Mouse (Mus musculus): Measurements from ENCODE around the gene Myo15. TPM values are rescaled to one million over a fixed set of nuclear protein-coding genes. Genes with fewer than 3 reads are reported as not detected.

Gene Myo15
- polyA plus RNA-seq, 1 experiment from 2014 or later, result 0.26 TPM

DNA sequence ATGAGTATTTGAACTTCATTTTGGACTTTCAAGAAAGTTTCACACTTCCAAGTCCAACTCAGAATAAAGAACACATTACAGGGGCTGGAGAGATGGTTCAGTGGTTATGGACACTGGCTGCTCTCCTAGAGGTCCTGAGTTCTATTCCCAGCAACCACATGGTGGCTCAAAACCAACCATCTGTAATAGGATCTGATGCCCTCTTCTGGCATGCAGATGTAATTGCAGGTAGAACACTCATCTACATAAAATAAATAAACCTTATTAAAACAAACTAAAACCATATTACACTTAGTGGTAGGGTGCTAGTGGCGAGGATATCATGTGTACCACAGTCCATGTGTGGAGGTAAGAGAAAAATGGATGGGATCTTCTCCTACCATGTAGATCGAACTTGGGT, 43.4 kb downstream of the Myo15 start:
- Histone ChIP-seq H3K4me2 (ENCODE audit: low read length) (no peak overlapping the region), H3K4me3 (ENCODE audit: low read length) (no peak overlapping the region), H3K36me3 (ENCODE audit: control insufficient read depth, insufficient read depth, low read length) (no peaks in the 10 kb centered on the region), H3K4me1 (ENCODE audit: control insufficient read depth, insufficient read depth, low read depth, low read length) (peaks cover 7% of the 10 kb centered on the region; the same call in 1 of the 2 replicates), H3K9ac (ENCODE audit: low read depth, low read length) (no peak overlapping the region), H3K27ac (ENCODE audit: low read depth, low read length) (no peak overlapping the region), H3K9me3 (ENCODE audit: control insufficient read depth, low read length) (no peaks in the 10 kb centered on the region), H3K27me3 (replicated peaks; ENCODE audit: control insufficient read depth, insufficient read depth, low read length) (peaks cover 10% of the 10 kb centered on the region)
- 83% methylated on average over 2 of the region's 2 CpGs for WGBS
- no peak for ATAC-seq

DNA sequence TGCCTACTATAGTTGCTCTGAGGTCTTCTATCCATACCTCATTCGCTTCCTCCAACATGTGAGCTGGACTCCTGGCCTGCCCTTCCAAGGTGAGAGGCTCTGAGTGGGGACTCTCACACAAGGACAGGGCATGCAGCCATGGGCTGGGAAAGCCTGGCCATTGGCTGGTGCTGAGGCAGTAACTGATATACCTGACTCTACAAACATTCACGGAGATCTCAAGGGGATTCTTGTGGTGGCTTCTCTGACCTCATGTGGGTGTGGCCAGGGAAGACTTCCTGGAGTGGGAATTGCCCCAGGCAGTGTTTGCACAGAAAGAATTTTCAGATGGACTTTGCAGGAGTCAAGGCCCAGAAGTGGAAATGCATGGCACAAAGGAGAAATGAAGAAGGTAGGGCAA, 45.8 kb downstream of the Myo15 start:
- ATAC-seq, result no peak
- H3K27ac ChIP-seq (ENCODE audit: low read depth, low read length), result no peak overlapping the region
- WGBS, result 80% methylated on average over 2 of the region's 2 CpGs
- H3K9ac ChIP-seq (ENCODE audit: low read depth, low read length), result no peak overlapping the region
- no peaks in the 10 kb centered on the region for H3K9me3 ChIP-seq (ENCODE audit: control insufficient read depth, low read length)
- H3K4me2 ChIP-seq (ENCODE audit: low read length), result no peak overlapping the region
- H3K27me3 ChIP-seq (replicated peaks; ENCODE audit: control insufficient read depth, insufficient read depth, low read length), result peaks cover 5% of the 10 kb centered on the region; the same call in 1 of the 2 replicates
- no peaks in the 10 kb centered on the region for H3K36me3 ChIP-seq (ENCODE audit: control insufficient read depth, insufficient read depth, low read length)
- H3K4me1 ChIP-seq (ENCODE audit: control insufficient read depth, insufficient read depth, low read depth, low read length), result no peaks in the 10 kb centered on the region
- H3K4me3 ChIP-seq (ENCODE audit: low read length), result no peak overlapping the region

DNA sequence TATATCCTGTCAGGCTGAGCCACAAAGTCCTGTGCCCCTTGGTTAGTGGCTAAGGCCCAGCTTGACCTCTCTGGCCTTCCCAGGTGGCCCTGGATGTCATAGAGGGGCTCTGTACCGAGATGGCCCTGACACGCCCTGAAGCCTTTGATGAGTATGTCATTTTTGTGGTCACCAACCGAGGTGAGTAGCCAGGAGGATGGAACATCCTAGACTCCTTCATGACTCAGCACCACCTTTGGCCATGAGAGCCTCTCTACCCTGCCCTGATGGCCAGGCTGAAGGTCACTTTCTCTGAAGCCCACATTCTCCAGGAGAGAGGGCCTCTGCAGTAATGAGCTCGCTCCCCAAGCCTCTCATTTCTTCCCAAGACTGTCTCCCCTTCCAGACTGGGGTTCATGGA, 49.2 kb downstream of the Myo15 start:
- WGBS, result 80% methylated on average over 4 of the region's 4 CpGs
- no peaks in the 10 kb centered on the region for H3K27me3 ChIP-seq (replicated peaks; ENCODE audit: control insufficient read depth, insufficient read depth, low read length)
- H3K9ac ChIP-seq (ENCODE audit: low read depth, low read length), result no peak overlapping the region
- no peaks in the 10 kb centered on the region for H3K36me3 ChIP-seq (ENCODE audit: control insufficient read depth, insufficient read depth, low read length)
- H3K9me3 ChIP-seq (ENCODE audit: control insufficient read depth, low read length), result no peaks in the 10 kb centered on the region
- no peak overlapping the region for H3K4me3 ChIP-seq (ENCODE audit: low read length)
- no peaks in the 10 kb centered on the region for H3K4me1 ChIP-seq (ENCODE audit: control insufficient read depth, insufficient read depth, low read depth, low read length)
- no peak overlapping the region for H3K27ac ChIP-seq (ENCODE audit: low read depth, low read length)
- no peak for ATAC-seq
- H3K4me2 ChIP-seq (ENCODE audit: low read length), result no peak overlapping the region

DNA sequence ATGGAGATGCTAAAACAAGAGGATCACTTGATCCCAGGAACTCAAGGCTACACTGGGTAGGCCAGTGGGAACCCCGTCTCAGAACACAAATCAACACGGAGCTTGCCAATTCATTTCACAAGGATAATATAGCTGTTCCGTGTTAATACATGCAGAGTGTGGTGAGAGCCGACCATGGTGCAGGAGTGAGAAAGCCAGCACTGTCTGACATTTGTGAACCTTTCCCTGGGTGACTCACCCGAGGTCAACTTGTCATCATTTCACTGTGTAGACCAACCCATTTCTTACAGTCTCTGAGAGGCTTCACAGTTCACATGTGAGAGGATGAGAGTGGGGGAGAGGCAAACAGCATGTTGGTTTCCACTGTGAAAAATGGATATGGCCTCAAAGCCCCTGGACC, 52.9 kb downstream of the Myo15 start:
- Histone ChIP-seq H3K4me3 (ENCODE audit: low read length) (no peak overlapping the region), H3K4me2 (ENCODE audit: low read length) (no peak overlapping the region), H3K9ac (ENCODE audit: low read depth, low read length) (no peak overlapping the region), H3K27me3 (replicated peaks; ENCODE audit: control insufficient read depth, insufficient read depth, low read length) (no peaks in the 10 kb centered on the region), H3K27ac (ENCODE audit: low read depth, low read length) (no peak overlapping the region), H3K36me3 (ENCODE audit: control insufficient read depth, insufficient read depth, low read length) (no peaks in the 10 kb centered on the region), H3K4me1 (ENCODE audit: control insufficient read depth, insufficient read depth, low read depth, low read length) (no peaks in the 10 kb centered on the region), H3K9me3 (ENCODE audit: control insufficient read depth, low read length) (no peaks in the 10 kb centered on the region)
- no peak for ATAC-seq
- 89% methylated on average over 5 of the region's 5 CpGs for WGBS

DNA sequence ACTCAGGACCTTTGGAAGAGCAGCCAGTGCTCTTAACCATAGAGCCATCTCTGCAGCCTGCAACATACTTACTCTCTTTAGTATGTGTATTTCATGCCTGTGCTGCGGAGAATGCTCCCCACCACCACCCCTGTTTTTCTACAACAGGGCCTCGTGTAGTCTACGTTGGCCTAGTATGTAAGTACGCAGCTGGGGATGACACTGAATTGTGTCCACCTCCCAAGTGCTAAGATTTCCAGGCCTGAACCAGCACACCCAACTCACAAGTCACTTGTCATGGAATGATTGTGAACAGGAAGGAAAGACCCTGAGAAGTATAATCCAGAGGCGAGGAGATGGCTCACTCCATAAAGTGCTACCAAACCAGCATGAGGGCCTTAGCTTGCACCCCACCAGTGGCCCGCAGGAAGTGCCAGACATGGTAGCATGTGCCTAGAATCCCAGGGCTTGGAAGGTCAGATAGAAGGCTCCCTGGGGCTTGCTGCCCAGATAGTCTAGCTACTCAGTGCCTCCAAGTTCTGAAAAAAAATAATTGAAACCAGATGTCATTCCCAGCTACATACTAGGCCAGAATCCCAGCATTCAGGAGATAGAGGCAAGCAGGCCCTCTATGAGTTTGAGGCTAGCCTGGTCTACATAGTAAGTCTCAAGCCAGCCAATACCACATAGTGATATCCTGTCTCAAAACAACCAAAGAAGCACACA, 53.7 kb downstream of the Myo15 start:
- no peak for ATAC-seq
- Histone ChIP-seq H3K9ac (ENCODE audit: low read depth, low read length) (no peak overlapping the region), H3K27me3 (replicated peaks; ENCODE audit: control insufficient read depth, insufficient read depth, low read length) (no peaks in the 10 kb centered on the region), H3K4me2 (ENCODE audit: low read length) (no peak overlapping the region), H3K9me3 (ENCODE audit: control insufficient read depth, low read length) (no peaks in the 10 kb centered on the region), H3K4me3 (ENCODE audit: low read length) (no peak overlapping the region), H3K4me1 (ENCODE audit: control insufficient read depth, insufficient read depth, low read depth, low read length) (no peaks in the 10 kb centered on the region), H3K27ac (ENCODE audit: low read depth, low read length) (no peak overlapping the region), H3K36me3 (ENCODE audit: control insufficient read depth, insufficient read depth, low read length) (no peaks in the 10 kb centered on the region)
- WGBS, result 88% methylated on average over 6 of the region's 6 CpGs

DNA sequence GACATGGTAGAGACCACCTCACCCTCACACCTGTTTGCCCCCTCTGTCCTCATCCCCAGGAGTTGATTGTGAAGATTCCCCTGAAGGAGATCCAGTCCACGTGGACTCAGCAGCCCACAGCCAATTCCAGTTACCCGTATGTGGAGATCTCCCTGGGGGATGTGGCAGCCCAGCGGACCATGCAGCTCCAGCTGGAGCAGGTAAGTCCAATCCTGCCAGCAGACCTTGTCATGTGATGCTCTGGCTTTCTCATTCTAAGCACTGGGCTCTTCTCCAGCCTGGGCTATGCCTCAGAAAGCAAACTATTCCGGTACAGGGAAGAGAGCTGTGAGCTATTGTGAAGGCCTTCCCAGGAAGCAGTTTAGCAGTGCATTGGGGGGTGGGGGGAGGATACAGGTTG, 57.3 kb downstream of the Myo15 start:
- 68% methylated on average over 4 of the region's 4 CpGs for WGBS

DNA sequence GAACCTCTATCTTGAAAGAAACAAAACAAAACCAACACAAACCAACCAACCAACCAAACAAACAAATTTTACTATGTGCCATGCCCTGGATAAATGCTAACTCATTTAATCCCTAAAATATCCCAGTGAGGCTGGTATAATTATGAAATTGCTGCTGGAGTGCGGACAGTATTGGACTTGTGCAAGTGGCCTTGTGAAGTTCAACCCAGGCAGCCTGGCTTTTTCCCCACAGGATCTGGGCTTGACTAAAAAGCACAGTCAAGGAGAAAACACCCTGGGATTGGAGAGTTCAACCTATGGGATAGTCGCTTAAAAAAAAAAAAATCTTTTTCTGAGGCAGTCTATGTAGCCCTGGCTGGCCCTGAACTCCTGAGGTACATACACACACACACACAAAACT, 66.5 kb downstream of the Myo15 start:
- peak overlapping the region; percentile 98 for H3K27ac ChIP-seq (ENCODE audit: low read depth, low read length)
- ATAC-seq, result no peak
- peaks cover 23% of the 10 kb centered on the region for H3K4me1 ChIP-seq (ENCODE audit: control insufficient read depth, insufficient read depth, low read depth, low read length)
- H3K4me2 ChIP-seq (ENCODE audit: low read length), result peak overlapping the region; percentile 86
- no peaks in the 10 kb centered on the region for H3K9me3 ChIP-seq (ENCODE audit: control insufficient read depth, low read length)
- H3K27me3 ChIP-seq (replicated peaks; ENCODE audit: control insufficient read depth, insufficient read depth, low read length), result no peaks in the 10 kb centered on the region
- H3K36me3 ChIP-seq (ENCODE audit: control insufficient read depth, insufficient read depth, low read length), result no peaks in the 10 kb centered on the region
- 90% methylated on average over 2 of the region's 2 CpGs for WGBS
- H3K9ac ChIP-seq (ENCODE audit: low read depth, low read length), result peak overlapping the region; percentile 78
- H3K4me3 ChIP-seq (ENCODE audit: low read length), result no peak overlapping the region

More for the DNA sequence above, 57.3 kb downstream of the Myo15 start:
- no peak for ATAC-seq
- no peaks in the 10 kb centered on the region for H3K4me1 ChIP-seq (ENCODE audit: control insufficient read depth, insufficient read depth, low read depth, low read length)
- H3K27me3 ChIP-seq (replicated peaks; ENCODE audit: control insufficient read depth, insufficient read depth, low read length), result no peaks in the 10 kb centered on the region
- H3K9ac ChIP-seq (ENCODE audit: low read depth, low read length), result no peak overlapping the region
- no peaks in the 10 kb centered on the region for H3K36me3 ChIP-seq (ENCODE audit: control insufficient read depth, insufficient read depth, low read length)
- H3K27ac ChIP-seq (ENCODE audit: low read depth, low read length), result no peak overlapping the region
- no peak overlapping the region for H3K4me3 ChIP-seq (ENCODE audit: low read length)
- H3K4me2 ChIP-seq (ENCODE audit: low read length), result no peak overlapping the region
- no peaks in the 10 kb centered on the region for H3K9me3 ChIP-seq (ENCODE audit: control insufficient read depth, low read length)

DNA sequence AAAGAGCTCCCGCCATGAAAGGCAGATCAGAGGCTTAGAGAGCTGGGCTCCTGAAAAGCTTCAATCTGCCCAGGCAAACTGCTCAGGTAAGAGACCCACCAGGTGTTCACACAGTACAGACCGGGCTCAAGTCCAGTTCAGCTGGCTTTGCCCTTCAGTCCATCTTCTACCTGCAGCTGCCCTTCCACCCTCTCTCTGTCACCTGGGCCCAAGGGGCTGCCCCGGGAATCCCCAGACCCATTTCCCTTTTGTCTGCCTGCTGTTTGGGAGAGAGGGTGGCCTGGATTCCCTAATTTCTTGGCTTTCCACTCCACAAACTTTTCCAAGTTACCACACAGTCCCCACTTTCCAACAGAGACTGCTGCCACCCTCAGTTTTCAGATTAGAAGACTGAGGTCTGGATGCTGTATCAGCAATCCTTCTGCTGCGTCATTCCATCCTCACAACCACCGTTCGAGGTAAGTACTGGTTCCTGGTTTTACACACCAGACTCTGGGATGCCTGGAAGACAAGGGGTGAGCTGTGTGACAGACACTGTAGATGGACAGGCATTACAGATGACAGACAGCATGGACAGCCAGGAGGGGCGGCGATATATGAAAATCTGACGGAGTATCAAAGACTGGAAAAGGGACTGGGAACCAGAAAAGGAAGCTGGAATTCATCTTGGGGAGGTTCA, 67.2 kb downstream of the Myo15 start, which contains the start of gene Alkbh5:
TSS of gene Alkbh5 (plus strand) at position 202 of the 679 bp plus-strand sequence.
- Histone ChIP-seq H3K27me3 (replicated peaks; ENCODE audit: control insufficient read depth, insufficient read depth, low read length) (no peaks in the 10 kb centered on the region), H3K36me3 (ENCODE audit: control insufficient read depth, insufficient read depth, low read length) (no peaks in the 10 kb centered on the region), H3K9ac (ENCODE audit: low read depth, low read length) (peak within 1 kb of the TSS; percentile 78), H3K4me3 (ENCODE audit: low read length) (peak within 1 kb of the TSS; percentile 61), H3K4me2 (ENCODE audit: low read length) (peak within 1 kb of the TSS; percentile 86), H3K9me3 (ENCODE audit: control insufficient read depth, low read length) (no peaks in the 10 kb centered on the region), H3K4me1 (ENCODE audit: control insufficient read depth, insufficient read depth, low read depth, low read length) (peaks cover 29% of the 10 kb centered on the region), H3K27ac (ENCODE audit: low read depth, low read length) (peak within 1 kb of the TSS; percentile 98)
- ATAC-seq, result no peak
- 22% methylated on average over 9 of the region's 9 CpGs for WGBS

DNA sequence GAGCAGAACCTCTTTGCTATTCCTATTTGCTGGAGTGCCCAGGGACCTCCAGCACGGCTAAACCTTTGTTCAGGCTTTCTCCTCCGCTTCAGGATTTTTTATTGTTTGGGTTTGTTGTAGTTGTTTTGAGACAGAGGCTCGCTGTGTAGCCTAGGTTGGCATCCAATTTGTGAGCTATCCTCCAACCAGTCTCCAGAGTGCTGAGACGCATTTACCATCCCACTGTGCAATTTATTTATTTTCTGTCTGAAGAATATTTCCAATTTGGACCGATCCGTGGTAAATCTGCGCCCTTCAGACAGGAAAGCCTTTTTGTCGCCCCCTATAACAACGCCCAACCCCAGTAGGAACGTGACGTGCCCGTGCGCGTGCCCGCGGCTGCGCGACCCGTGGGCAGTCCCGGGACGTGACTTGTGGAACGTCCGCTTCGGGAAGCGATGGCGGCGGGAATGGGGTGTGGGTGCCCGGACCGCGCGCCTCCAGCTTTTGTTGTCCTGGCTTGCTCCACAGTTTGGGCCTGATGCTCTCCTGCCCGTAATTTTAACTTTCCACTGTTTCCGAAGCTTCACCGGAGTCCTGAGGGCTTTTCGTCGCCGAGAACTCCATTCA, 67.8 kb downstream of the Myo15 start:
- WGBS, result under 1% methylated on average over 37 of the region's 37 CpGs

More for the DNA sequence above, 67.8 kb downstream of the Myo15 start:
- ATAC-seq, result peak; percentile 88
- Histone ChIP-seq H3K27ac (ENCODE audit: low read depth, low read length) (peak overlapping the region; percentile 98), H3K36me3 (ENCODE audit: control insufficient read depth, insufficient read depth, low read length) (no peaks in the 10 kb centered on the region), H3K9ac (ENCODE audit: low read depth, low read length) (peak overlapping the region; percentile 78), H3K4me1 (ENCODE audit: control insufficient read depth, insufficient read depth, low read depth, low read length) (peaks cover 33% of the 10 kb centered on the region), H3K4me2 (ENCODE audit: low read length) (peak overlapping the region; percentile 86), H3K4me3 (ENCODE audit: low read length) (peak overlapping the region; percentile 61), H3K27me3 (replicated peaks; ENCODE audit: control insufficient read depth, insufficient read depth, low read length) (no peaks in the 10 kb centered on the region), H3K9me3 (ENCODE audit: control insufficient read depth, low read length) (no peaks in the 10 kb centered on the region)

Measured in hindbrain, embryonic 16.5 days (tissue).